Mouse (Mus musculus) frontal cortex, adult (tissue): ENCODE results near the gene Tor1aip2.

Experiments used
- ATAC-seq: cut with Nextera tagmentation; 2 replicates; pipeline ENCODE4 v1.9.2; 2017; ENCODE audit warnings: mild to moderate bottlenecking, moderate library complexity, mixed read lengths; ENCODE audit not compliant: low TSS enrichment

Tor1aip2 gene

DNA sequence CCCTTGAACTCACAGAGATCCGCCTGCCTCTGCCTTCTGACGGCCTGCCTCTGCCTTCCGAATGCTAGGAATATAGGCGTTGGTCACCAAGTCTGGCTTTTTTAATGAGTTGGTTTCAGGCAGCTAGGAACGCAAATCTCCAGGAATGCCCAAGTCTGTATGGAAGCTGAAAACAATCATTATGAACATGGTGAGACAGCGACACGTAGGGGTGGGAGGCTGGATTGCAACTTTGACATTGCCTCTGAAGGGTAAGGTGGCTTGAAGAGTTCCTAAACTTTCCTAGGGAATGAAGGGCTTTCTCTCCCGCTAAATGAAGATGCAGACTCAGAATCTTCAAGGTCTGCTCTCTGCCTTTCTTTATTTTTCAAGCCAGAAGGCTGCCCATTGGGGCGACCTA, 75.9 kb downstream of the Tor1aip2 start:
- no peak for ATAC-seq

DNA sequence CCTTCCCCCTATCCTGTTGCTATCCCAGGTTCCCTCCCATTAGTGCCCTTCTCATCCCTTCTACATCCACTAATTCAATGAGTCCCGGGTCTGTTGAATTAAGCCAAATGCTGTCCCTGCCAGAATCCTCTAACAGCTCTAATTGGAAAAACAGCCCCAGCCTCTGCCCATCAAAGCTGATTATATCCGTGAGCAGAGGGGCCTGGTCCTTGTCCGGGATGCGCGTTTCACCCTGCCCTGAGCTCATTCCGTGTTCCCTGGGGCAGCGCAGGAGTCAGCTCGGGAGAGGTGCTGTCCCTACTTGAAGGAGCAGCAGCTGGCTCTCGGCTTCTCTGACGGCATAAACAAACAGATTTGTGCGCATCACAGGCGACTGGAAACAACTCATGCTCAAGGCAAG, 76.5 kb downstream of the Tor1aip2 start:
- ATAC-seq = no peak

DNA sequence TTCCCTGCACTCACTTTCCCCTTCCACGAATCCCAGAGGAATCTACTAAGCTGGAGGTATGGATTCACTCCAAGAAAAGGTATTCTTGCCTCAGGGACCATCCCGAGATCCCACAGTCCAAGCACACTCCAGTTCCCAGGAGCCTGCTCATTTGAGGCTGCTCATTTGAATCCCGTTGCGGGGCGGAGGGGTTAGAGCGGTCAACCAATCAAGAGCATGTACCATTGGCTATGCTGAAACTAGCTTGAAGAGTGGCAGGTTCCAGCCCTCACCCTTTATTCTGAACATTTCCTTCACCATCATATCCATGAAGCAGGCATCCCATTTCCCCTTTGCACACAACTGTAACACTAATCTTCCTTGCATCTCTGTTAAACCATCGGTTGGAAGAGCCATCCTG, 76.9 kb downstream of the Tor1aip2 start:
- no peak for ATAC-seq

DNA sequence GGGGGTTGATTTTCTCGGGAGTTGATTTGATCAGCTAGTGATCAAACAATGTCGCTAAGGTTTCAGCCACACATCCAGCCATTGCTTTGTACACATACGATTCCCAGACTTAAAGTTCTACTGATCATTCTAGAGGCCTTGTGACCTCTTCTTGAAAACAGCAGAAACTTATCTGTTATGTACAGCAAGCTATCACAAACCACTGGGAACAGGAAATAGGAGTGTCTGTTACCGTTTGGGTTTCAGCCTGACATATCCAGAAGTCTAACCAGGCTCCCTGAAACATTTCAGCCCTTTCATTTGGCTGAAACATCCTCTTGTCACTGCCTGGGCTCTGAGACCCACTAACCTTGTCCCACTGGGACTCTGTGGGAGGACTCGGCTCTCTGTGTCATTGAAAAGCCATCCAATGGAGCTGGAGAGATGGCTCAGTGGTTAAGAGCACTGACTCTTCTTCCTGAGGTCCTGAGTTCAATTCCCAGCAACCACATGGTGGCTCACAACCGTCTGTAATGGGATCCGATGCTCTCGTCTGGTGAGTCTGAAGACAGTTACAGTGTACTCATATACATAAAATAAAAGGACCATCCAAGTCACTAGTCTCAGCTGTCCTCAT, 78.8 kb downstream of the Tor1aip2 start:
- ATAC-seq = no peak

DNA sequence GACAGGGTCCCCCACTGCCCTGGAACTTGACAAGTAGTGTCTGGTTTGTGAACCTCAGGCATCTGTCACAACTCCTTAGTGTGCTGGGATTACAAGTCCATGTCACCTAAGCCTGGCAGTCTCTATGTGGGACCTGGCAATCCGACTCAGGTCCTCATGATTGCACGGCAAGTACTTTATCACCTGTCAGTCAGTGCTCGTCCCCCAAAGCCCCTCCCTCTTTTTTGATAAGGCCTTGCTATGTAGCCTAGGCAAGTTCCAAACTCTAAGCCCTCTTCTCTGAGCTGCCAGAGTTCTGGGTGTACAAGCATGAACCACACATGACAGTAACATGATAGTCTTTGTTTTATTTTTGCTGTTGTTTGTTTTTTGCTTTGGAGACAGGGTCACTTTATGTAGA, 81.6 kb downstream of the Tor1aip2 start:
- no peak for ATAC-seq
